Mouse (Mus musculus) neural tube, embryonic 14.5 days (tissue): ENCODE data around the gene Kcmf1. TPM values are rescaled to one million over a fixed set of nuclear protein-coding genes. Genes with fewer than 3 reads are reported as not detected.
"Not testable (repeated sequence)": the region's sequence is repeated elsewhere in the genome, so short reads cannot be mapped to it uniquely, and the experiment has no call there.

Experiments used
- ATAC-seq: fragments of 200-750 bp; cut with Nextera tagmentation; 2 replicates; pipeline ENCODE4 v1.8.0; 2017; ENCODE audit warnings: low read depth, mild to moderate bottlenecking, moderate TSS enrichment, moderate library complexity
- H3K27ac ChIP-seq: fragments of 300-500 bp; sonication (generic); 2 replicates; pipeline ENCODE4 v1.5.1; 2014; ENCODE audit warnings: low read depth, mild to moderate bottlenecking, control low read depth, low read length, moderate library complexity, mixed read lengths
- H3K27me3 ChIP-seq: fragments of 300-500 bp; sonication (generic); 2 replicates; pipeline ENCODE4 v1.6.1; 2014; ENCODE audit warnings: low read length; ENCODE audit not compliant: control insufficient read depth, insufficient read depth
- H3K36me3 ChIP-seq: fragments of 300-500 bp; sonication (generic); 2 replicates; pipeline ENCODE4 v1.6.1; 2014; ENCODE audit warnings: low read length, mixed read lengths; ENCODE audit not compliant: control insufficient read depth, insufficient read depth
- H3K4me1 ChIP-seq: fragments of 300-500 bp; sonication (generic); 2 replicates; pipeline ENCODE4 v1.6.1; 2014; ENCODE audit warnings: low read length; ENCODE audit not compliant: control insufficient read depth, insufficient read depth
- H3K4me2 ChIP-seq: fragments of 300-500 bp; sonication (generic); 2 replicates; pipeline ENCODE4 v1.6.1; 2014; ENCODE audit warnings: mild to moderate bottlenecking, low read depth, low read length, control low read depth
- H3K4me3 ChIP-seq: fragments of 300-500 bp; sonication (generic); 2 replicates; pipeline ENCODE4 v1.5.1; 2014; ENCODE audit warnings: low read depth, low read length, control low read depth, mixed read lengths
- H3K9ac ChIP-seq: fragments of 300-500 bp; sonication (generic); replicated peaks from 2 replicates; pipeline ENCODE4 v1.6.1; 2014; ENCODE audit warnings: low read depth, mild to moderate bottlenecking, control low read depth, low read length, mixed read lengths
- H3K9me3 ChIP-seq: fragments of 300-500 bp; sonication (generic); 2 replicates; pipeline ENCODE4 v1.6.1; 2016; ENCODE audit warnings: low read length; ENCODE audit not compliant: control insufficient read depth
- WGBS: fragments of 180-500 bp; shearing (Covaris S2); extraction: QIAGEN DNeasy Blood & Tissue Kit; methylation state at CpG from one replicate; pipeline ENCODE4 v1.1.7; 2014; 5-methylcytosine and 5-hydroxymethylcytosine counted together
- polyA plus RNA-seq: library from polyadenylated mRNA; unstranded; fragments of >200 nt; fragmentation: Nextera tagmentation; extraction: Ambion mirVana; gene quantifications from 2 replicates; pipeline ENCODE4 v1.2.1, GENCODE M21; 2014

Gene Kcmf1
- polyA plus RNA-seq, 1 experiment from 2014 or later: 37.1 TPM

DNA sequence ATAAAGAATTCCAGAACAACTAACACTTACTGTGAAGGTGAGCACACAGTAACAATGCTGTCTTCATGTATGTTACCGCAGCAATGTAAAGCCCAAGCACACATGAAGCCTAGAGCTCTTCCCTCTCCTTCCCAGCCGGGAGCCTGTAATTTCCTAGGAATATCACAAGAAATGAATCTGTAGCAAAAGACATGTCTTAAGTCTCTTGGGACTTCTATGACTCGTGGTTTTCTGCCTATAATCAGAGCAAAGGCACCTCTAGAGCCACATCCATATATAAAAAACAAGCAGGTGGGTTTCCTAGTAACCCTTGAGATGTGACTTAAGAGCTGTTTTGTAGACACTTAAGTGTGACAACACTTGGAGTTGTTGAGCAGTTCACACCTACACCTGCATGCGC, 62.0 kb downstream of the Kcmf1 start:
- WGBS: 91% methylated on average over 4 of the region's 4 CpGs
- Histone ChIP-seq H3K4me2 (no peak overlapping the region), H3K9ac (no peak overlapping the region), H3K36me3 (peaks cover 10% of the 10 kb centered on the region; the same call in 1 of the 2 replicates), H3K27me3 (no peaks in the 10 kb centered on the region), H3K9me3 (no peaks in the 10 kb centered on the region), H3K4me1 (no peaks in the 10 kb centered on the region), H3K4me3 (no peak overlapping the region), H3K27ac (no peak overlapping the region)
- ATAC-seq: no peak

DNA sequence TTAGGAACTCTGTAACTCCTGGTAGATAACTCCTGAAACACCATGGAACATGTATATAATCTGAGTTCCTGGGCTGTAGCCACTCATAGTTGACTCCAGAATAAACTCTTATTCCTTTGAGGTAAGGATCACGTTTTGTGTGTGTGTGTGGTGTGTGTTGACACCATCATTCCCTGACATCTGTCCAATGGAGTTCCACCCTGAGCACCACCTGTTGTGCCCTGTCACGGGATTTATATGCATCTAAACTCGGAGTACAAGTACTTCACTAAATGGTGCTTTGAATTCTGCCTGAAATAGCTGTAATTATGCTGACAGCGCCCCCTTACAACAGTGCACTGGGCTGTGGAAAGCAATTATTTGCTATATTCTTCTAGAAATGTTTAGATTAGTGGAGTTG, 65.3 kb downstream of the Kcmf1 start:
- 65% methylated on average over 4 of the region's 4 CpGs for WGBS
- no peaks in the 10 kb centered on the region for H3K9me3 ChIP-seq
- no peak overlapping the region for H3K27ac ChIP-seq
- no peak overlapping the region for H3K4me3 ChIP-seq
- no peak for ATAC-seq
- no peaks in the 10 kb centered on the region for H3K36me3 ChIP-seq
- H3K27me3 ChIP-seq: no peaks in the 10 kb centered on the region
- no peak overlapping the region for H3K4me2 ChIP-seq
- no peaks in the 10 kb centered on the region for H3K4me1 ChIP-seq
- no peak overlapping the region for H3K9ac ChIP-seq

DNA sequence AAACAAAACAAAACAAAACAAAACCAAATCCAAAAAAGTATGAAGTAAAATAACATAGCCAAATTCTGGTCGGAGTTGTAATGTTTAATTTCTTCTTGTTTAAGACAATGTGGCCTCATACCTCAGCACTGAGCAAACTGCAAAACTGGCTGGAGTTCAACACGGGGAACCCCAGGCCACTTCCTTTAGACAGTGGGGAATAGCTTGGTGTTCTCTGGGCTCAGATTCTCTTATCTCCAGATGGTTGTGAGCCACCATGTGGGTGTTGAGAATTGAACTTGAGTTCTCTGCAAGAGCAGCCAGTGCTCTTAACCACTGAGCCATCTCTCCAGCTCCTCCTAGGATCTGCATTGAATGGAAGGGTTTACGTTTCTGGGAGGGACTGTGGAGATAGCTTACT, 67.9 kb downstream of the Kcmf1 start:
- Histone ChIP-seq H3K4me2 (no peak overlapping the region), H3K36me3 (no peaks in the 10 kb centered on the region), H3K4me1 (no peaks in the 10 kb centered on the region), H3K27me3 (no peaks in the 10 kb centered on the region), H3K4me3 (no peak overlapping the region), H3K9me3 (no peaks in the 10 kb centered on the region), H3K9ac (no peak overlapping the region), H3K27ac (no peak overlapping the region)
- WGBS: 65% methylated on average over 3 of the region's 3 CpGs
- ATAC-seq: no peak

DNA sequence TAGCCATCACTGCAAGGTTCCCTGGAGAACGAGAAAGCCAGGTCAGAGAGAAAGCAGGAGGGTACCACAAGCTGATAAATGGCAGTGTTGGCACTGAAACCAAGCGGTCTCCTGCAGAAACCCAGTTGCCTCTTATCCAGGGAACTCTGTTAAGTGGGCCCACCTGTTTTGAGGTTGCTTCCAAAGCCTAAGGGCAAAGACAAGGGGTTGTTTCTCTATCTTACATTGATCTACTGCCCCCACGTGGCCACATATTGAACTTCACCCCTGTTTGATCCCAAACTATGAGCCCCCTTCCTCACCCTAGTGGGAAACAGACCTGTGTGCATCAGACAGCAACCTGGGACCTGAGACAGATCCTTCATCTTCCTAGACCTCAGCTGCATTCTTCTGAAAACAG, 68.5 kb downstream of the Kcmf1 start:
- no peaks in the 10 kb centered on the region for H3K4me1 ChIP-seq
- H3K36me3 ChIP-seq: no peaks in the 10 kb centered on the region
- no peaks in the 10 kb centered on the region for H3K27me3 ChIP-seq
- WGBS: 27% methylated on average over 3 of the region's 3 CpGs
- H3K4me3 ChIP-seq: no peak overlapping the region
- no peak overlapping the region for H3K9ac ChIP-seq
- no peak overlapping the region for H3K27ac ChIP-seq
- H3K9me3 ChIP-seq: no peaks in the 10 kb centered on the region
- no peak overlapping the region for H3K4me2 ChIP-seq
- no peak for ATAC-seq

DNA sequence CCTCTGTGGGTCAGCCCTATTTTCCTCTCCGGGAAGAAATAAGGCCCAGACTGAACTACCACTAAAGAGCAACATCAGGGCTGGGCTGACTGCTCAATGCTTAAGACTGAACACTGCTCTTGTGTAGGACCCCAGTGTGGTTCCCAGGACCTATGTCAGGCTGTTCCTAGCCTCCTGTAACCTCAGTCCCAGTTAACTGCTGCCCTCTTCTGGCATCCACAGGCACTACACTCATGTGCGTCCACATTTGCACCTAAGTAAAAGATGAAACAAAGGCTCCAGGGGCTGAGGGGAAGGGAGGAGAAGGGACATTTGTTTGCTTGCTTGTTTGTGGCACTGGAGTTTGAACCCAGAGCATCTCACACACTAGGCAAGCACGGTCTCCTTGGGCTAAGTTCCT, 70.9 kb downstream of the Kcmf1 start:
- Histone ChIP-seq H3K9me3 (no peaks in the 10 kb centered on the region), H3K4me3 (no peak overlapping the region), H3K4me2 (no peak overlapping the region), H3K27me3 (no peaks in the 10 kb centered on the region), H3K4me1 (no peaks in the 10 kb centered on the region; the same call in 1 of the 2 replicates), H3K27ac (no peak overlapping the region), H3K9ac (no peak overlapping the region), H3K36me3 (no peaks in the 10 kb centered on the region)
- WGBS: 82% methylated on average over 3 of the region's 3 CpGs
- ATAC-seq: no peak

DNA sequence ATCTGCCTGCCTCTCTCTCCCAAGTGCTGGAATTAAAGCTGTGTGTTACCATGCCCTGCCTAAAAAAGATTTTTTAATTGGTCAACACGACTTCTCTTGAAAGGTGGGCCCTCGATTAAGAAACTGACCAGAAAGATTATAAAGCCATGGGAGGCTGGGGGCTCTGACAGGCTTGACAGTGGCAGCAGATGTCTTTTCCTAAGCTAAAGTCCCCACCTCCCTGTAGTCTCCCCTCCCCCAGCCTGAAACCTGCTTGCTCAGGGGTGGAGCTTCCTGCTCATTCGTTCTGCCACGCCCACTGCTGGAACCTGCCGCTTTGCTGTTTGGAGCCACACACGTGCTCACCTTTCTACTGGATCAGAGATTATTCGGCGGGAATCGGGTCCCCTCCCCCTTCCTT, 71.7 kb downstream of the Kcmf1 start:
- H3K27ac ChIP-seq, H3K36me3 ChIP-seq, H3K4me3 ChIP-seq, H3K4me2 ChIP-seq, H3K27me3 ChIP-seq, H3K9ac ChIP-seq, H3K4me1 ChIP-seq, H3K9me3 ChIP-seq, ATAC-seq: not testable (repeated sequence)
- WGBS: 6% methylated on average over 9 of the region's 9 CpGs

DNA sequence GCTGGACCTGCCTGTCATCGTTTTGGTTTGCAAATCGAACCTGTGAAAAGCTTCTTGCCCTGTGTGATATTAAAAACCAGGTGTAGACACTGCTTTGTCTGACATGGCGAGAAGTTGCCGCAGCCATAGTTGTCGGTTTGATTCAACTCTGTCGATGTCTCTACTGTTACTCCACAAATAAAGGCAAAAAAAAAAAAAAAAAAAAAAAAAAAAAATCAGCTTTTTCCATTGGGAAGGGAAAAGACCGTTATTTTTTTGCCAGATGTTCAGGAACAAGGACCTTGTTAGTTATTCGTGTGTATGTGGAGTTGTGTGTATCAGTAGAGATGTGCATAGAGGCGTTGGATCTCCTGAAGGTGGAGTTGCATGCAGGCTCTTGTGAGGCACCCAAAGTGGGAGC, 74.0 kb downstream of the Kcmf1 start:
- ATAC-seq: no peak
- Histone ChIP-seq H3K4me2 (no peak overlapping the region; the same call in 1 of the 2 replicates), H3K4me1 (no peaks in the 10 kb centered on the region; the same call in 1 of the 2 replicates), H3K9me3 (no peaks in the 10 kb centered on the region), H3K4me3 (no peak overlapping the region), H3K36me3 (no peaks in the 10 kb centered on the region), H3K27ac (no peak overlapping the region), H3K9ac (no peak overlapping the region), H3K27me3 (no peaks in the 10 kb centered on the region)
- 56% methylated on average over 9 of the region's 9 CpGs for WGBS

DNA sequence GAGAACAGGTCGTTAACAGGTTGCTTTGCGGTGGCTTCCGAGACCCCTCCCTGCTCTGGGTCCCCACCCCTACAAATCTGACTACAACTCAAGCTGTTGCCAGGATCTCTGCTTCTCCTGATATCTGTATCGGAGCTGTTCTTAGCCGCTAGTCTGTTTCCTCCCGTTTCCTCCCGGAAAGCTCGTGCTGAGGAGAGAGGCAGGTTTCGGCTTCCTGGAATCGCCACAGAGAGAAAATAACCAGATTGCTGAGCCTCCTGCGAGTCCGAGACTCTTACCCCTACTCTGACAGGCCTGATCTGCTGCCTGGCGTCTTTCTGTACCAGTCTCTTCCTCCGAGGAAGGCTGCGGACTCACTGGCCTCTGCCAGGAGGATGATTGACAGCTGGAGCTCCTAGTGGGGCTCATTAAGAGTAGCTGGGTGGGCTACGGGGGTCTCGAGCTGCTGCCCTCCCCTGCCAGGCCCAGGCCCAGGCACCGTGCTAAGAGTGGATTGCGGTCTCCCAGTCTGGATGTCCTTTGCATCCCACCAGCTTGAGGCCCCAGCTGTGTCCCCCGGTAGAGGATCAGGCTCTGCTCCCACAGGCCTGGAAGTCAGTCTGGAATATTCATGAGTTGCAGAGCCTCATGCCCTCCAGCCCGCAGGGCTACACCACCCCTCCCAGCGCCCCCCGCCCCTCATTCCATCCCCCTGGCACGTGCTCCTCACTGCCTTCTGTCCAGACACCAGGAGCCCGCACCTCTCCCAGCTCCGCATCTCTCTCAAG, 74.6 kb downstream of the Kcmf1 start:
- peak; percentile 60; the same call in 1 of the 2 replicates for ATAC-seq

DNA sequence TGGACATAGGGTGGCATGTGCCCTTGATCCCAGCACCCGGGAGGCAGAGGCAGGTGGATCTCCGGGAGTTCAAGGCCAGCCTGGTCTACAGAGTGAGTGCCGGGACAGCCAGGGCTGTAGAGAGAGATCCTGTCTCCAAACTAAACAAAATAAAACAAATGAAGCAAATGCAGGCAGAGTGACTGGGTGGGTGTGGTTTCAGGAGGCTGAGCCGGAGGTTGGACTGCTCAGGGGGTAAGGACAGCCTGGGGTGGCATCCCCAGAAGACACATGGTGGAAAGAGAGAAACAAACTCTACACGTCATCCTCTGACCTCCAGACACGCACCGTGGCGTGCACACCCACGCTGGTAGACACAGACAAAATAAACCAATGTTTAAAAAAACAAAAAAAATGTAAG, 86.3 kb downstream of the Kcmf1 start:
- ATAC-seq: no peak
- Histone ChIP-seq H3K4me1 (no peaks in the 10 kb centered on the region), H3K27me3 (no peaks in the 10 kb centered on the region), H3K27ac (no peak overlapping the region), H3K36me3 (no peaks in the 10 kb centered on the region), H3K4me3 (no peak overlapping the region), H3K9me3 (no peaks in the 10 kb centered on the region), H3K9ac (no peak overlapping the region), H3K4me2 (no peak overlapping the region)
- 78% methylated on average over 9 of the region's 9 CpGs for WGBS

More for the DNA sequence above, 74.6 kb downstream of the Kcmf1 start:
- Histone ChIP-seq H3K27me3 (no peaks in the 10 kb centered on the region), H3K4me2 (peak overlapping the region; percentile 38), H3K36me3 (no peaks in the 10 kb centered on the region), H3K4me3 (no peak overlapping the region), H3K9me3 (no peaks in the 10 kb centered on the region), H3K4me1 (no peaks in the 10 kb centered on the region; the same call in 1 of the 2 replicates), H3K9ac (no peak overlapping the region; the same call in 1 of the 2 replicates), H3K27ac (no peak overlapping the region)
- WGBS: 3% methylated on average over 26 of the region's 26 CpGs
